Mouse (Mus musculus) intestine, embryonic 16.5 days (tissue): ENCODE measurements at regions not wholly inside any gene's neighbourhood (a gene's known extent, or its start where the extent isn't known, plus 50 kb on each side); places are given as distances from the start of the nearest gene placed in this dataset.

Source experiments
- ATAC-seq: fragments of 200-750 bp; cut with Nextera tagmentation; 2 replicates; pipeline ENCODE4 v1.8.0; 2017; ENCODE audit warnings: moderate TSS enrichment, moderate library complexity
- H3K27ac ChIP-seq: fragments of 300-500 bp; sonication (generic); 2 replicates; pipeline ENCODE4 v1.5.1; 2014; ENCODE audit warnings: mild to moderate bottlenecking, low read length
- H3K27me3 ChIP-seq: fragments of 300-500 bp; sonication (generic); replicated peaks from 2 replicates; pipeline ENCODE4 v1.6.1; 2014; ENCODE audit warnings: low read length, control low read depth, mixed read lengths; ENCODE audit not compliant: control insufficient read depth, insufficient read depth
- H3K36me3 ChIP-seq: fragments of 300-500 bp; sonication (generic); 2 replicates; pipeline ENCODE4 v1.6.1; 2014; ENCODE audit warnings: low read length, control low read depth; ENCODE audit not compliant: control insufficient read depth, insufficient read depth
- H3K4me1 ChIP-seq: fragments of 300-500 bp; sonication (generic); 2 replicates; pipeline ENCODE4 v1.6.1; 2014; ENCODE audit warnings: low read length, control low read depth, mixed read lengths; ENCODE audit not compliant: control insufficient read depth, insufficient read depth
- H3K4me2 ChIP-seq: fragments of 300-500 bp; sonication (generic); 2 replicates; pipeline ENCODE4 v1.6.1; 2014; ENCODE audit warnings: low read depth, low read length, control low read depth
- H3K4me3 ChIP-seq: fragments of 300-500 bp; sonication (generic); 2 replicates; pipeline ENCODE4 v1.5.1; 2014; ENCODE audit warnings: mild to moderate bottlenecking, low read length
- H3K9ac ChIP-seq: fragments of 300-500 bp; sonication (generic); 2 replicates; pipeline ENCODE4 v1.6.1; 2014; ENCODE audit warnings: low read depth, low read length
- H3K9me3 ChIP-seq: fragments of 300-500 bp; sonication (generic); 2 replicates; pipeline ENCODE4 v1.6.1; 2016; ENCODE audit warnings: low read length, control low read depth; ENCODE audit not compliant: control insufficient read depth
- WGBS: fragments of 180-500 bp; shearing (Covaris S2); extraction: QIAGEN DNeasy Blood & Tissue Kit; methylation state at CpG from one replicate; pipeline ENCODE4 v1.1.7; 2014; 5-methylcytosine and 5-hydroxymethylcytosine counted together

- no peaks in the 10 kb centered on the region for H3K27me3 ChIP-seq
- no peak overlapping the region for H3K9ac ChIP-seq
- H3K36me3 ChIP-seq: no peaks in the 10 kb centered on the region
- ATAC-seq: no peak
- H3K4me1 ChIP-seq: no peaks in the 10 kb centered on the region
- no peaks in the 10 kb centered on the region for H3K9me3 ChIP-seq
- H3K4me2 ChIP-seq: no peak overlapping the region
- 79% methylated on average over 9 of the region's 9 CpGs for WGBS
- H3K27ac ChIP-seq: no peak overlapping the region
- H3K4me3 ChIP-seq: no peak overlapping the region
Measured at GRCm38 (mm10) chr16:30678708-30679492, 79.4 kb downstream of the Fam43a start.

GRCm38 (mm10) chr16:30679493-30679811 lies 79.9 kb downstream of the Fam43a start:
- H3K9ac ChIP-seq: no peak overlapping the region
- no peaks in the 10 kb centered on the region for H3K27me3 ChIP-seq
- WGBS: 82% methylated on average over 3 of the region's 3 CpGs
- no peaks in the 10 kb centered on the region for H3K9me3 ChIP-seq
- H3K36me3 ChIP-seq: no peaks in the 10 kb centered on the region
- no peak overlapping the region for H3K4me3 ChIP-seq
- ATAC-seq: no peak
- no peak overlapping the region for H3K27ac ChIP-seq
- H3K4me1 ChIP-seq: no peaks in the 10 kb centered on the region
- no peak overlapping the region for H3K4me2 ChIP-seq

- Histone ChIP-seq H3K36me3 (no peaks in the 10 kb centered on the region), H3K9me3 (no peaks in the 10 kb centered on the region), H3K4me2 (no peak overlapping the region), H3K4me3 (no peak overlapping the region), H3K27me3 (no peaks in the 10 kb centered on the region), H3K9ac (no peak overlapping the region), H3K4me1 (no peaks in the 10 kb centered on the region), H3K27ac (no peak overlapping the region)
- ATAC-seq: no peak
- WGBS: 78% methylated on average over 4 of the region's 4 CpGs
Measured at GRCm38 (mm10) chr16:30681421-30681820, 81.9 kb downstream of the Fam43a start.

GRCm38 (mm10) chr16:30683986-30684385 lies 84.5 kb downstream of the Fam43a start:
- Histone ChIP-seq H3K27me3 (no peaks in the 10 kb centered on the region), H3K4me2 (no peak overlapping the region), H3K9ac (no peak overlapping the region), H3K36me3 (no peaks in the 10 kb centered on the region), H3K27ac (no peak overlapping the region), H3K9me3 (no peaks in the 10 kb centered on the region), H3K4me3 (no peak overlapping the region), H3K4me1 (no peaks in the 10 kb centered on the region)
- no peak for ATAC-seq
- 89% methylated on average over 3 of the region's 3 CpGs for WGBS

- H3K9me3 ChIP-seq: no peaks in the 10 kb centered on the region
- H3K4me3 ChIP-seq: no peak overlapping the region
- ATAC-seq: no peak
- 65% methylated on average over 6 of the region's 6 CpGs for WGBS
- H3K36me3 ChIP-seq: no peaks in the 10 kb centered on the region
- H3K4me1 ChIP-seq: no peaks in the 10 kb centered on the region
- H3K4me2 ChIP-seq: no peak overlapping the region
- H3K27me3 ChIP-seq: no peaks in the 10 kb centered on the region
- no peak overlapping the region for H3K27ac ChIP-seq
- H3K9ac ChIP-seq: no peak overlapping the region
Measured at GRCm38 (mm10) chr16:30686536-30686935, 87.0 kb downstream of the Fam43a start.

GRCm38 (mm10) chr16:30687225-30687624 lies 87.7 kb downstream of the Fam43a start:
- no peak overlapping the region for H3K4me2 ChIP-seq
- no peak overlapping the region for H3K4me3 ChIP-seq
- no peak for ATAC-seq
- no peak overlapping the region for H3K9ac ChIP-seq
- H3K4me1 ChIP-seq: no peaks in the 10 kb centered on the region
- H3K27ac ChIP-seq: no peak overlapping the region
- H3K27me3 ChIP-seq: no peaks in the 10 kb centered on the region
- WGBS: 89% methylated on average over 6 of the region's 6 CpGs
- H3K9me3 ChIP-seq: no peaks in the 10 kb centered on the region
- no peaks in the 10 kb centered on the region for H3K36me3 ChIP-seq

- Histone ChIP-seq H3K36me3 (no peaks in the 10 kb centered on the region), H3K4me2 (no peak overlapping the region), H3K27ac (no peak overlapping the region), H3K9ac (no peak overlapping the region), H3K27me3 (no peaks in the 10 kb centered on the region), H3K4me3 (no peak overlapping the region), H3K4me1 (no peaks in the 10 kb centered on the region), H3K9me3 (no peaks in the 10 kb centered on the region)
- ATAC-seq: no peak
- WGBS: 74% methylated on average over 8 of the region's 8 CpGs
Measured at GRCm38 (mm10) chr16:30687682-30688081, 88.2 kb downstream of the Fam43a start.

- Histone ChIP-seq H3K4me1 (peaks cover 3% of the 10 kb centered on the region; the same call in 1 of the 2 replicates), H3K9ac (no peak overlapping the region), H3K27ac (no peak overlapping the region), H3K9me3 (no peaks in the 10 kb centered on the region), H3K27me3 (no peaks in the 10 kb centered on the region), H3K36me3 (no peaks in the 10 kb centered on the region), H3K4me2 (no peak overlapping the region), H3K4me3 (no peak overlapping the region)
- 84% methylated on average over 4 of the region's 4 CpGs for WGBS
- no peak for ATAC-seq
Measured at GRCm38 (mm10) chr16:30690531-30690930, 91.0 kb downstream of the Fam43a start.

- no peak overlapping the region for H3K4me2 ChIP-seq
- WGBS: 89% methylated on average over 15 of the region's 15 CpGs
- H3K27ac ChIP-seq: no peak overlapping the region
- no peaks in the 10 kb centered on the region for H3K9me3 ChIP-seq
- H3K27me3 ChIP-seq: no peaks in the 10 kb centered on the region
- no peak overlapping the region for H3K4me3 ChIP-seq
- H3K36me3 ChIP-seq: no peaks in the 10 kb centered on the region
- no peak for ATAC-seq
- H3K9ac ChIP-seq: no peak overlapping the region
- H3K4me1 ChIP-seq: peaks cover 3% of the 10 kb centered on the region; the same call in 1 of the 2 replicates
Measured at GRCm38 (mm10) chr16:30691964-30692363, 92.4 kb downstream of the Fam43a start.
